Mouse (Mus musculus) forebrain, embryonic 13.5 days (tissue): ENCODE measurements around the gene Dhx32. TPM values are rescaled to one million over a fixed set of nuclear protein-coding genes. Genes with fewer than 3 reads are reported as not detected.

ENCODE experiments used
- ATAC-seq: fragments of 200-750 bp; cut with Nextera tagmentation; 2 replicates; pipeline ENCODE4 v1.8.0; 2017
- H3K27ac ChIP-seq: fragments of 300-500 bp; sonication (generic); 2 replicates; pipeline ENCODE4 v1.5.1; 2015; ENCODE audit warnings: inconsistent platforms, mild to moderate bottlenecking, moderate library complexity
- H3K27me3 ChIP-seq: fragments of 300-500 bp; sonication (generic); 2 replicates; pipeline ENCODE4 v1.6.1; 2015; ENCODE audit warnings: mild to moderate bottlenecking, inconsistent platforms
- H3K36me3 ChIP-seq: fragments of 300-500 bp; sonication (generic); 2 replicates; pipeline ENCODE4 v1.6.1; 2015; ENCODE audit warnings: mild to moderate bottlenecking, inconsistent platforms; ENCODE audit not compliant: poor library complexity, severe bottlenecking
- H3K4me1 ChIP-seq: fragments of 300-500 bp; sonication (generic); 2 replicates; pipeline ENCODE4 v1.6.1; 2015; ENCODE audit warnings: inconsistent platforms
- H3K4me2 ChIP-seq: fragments of 300-500 bp; sonication (generic); 2 replicates; pipeline ENCODE4 v1.6.1; 2015; ENCODE audit warnings: inconsistent platforms, mild to moderate bottlenecking, moderate library complexity
- H3K4me3 ChIP-seq: fragments of 300-500 bp; sonication (generic); 2 replicates; pipeline ENCODE4 v1.5.1; 2015; ENCODE audit warnings: mild to moderate bottlenecking, inconsistent platforms
- H3K9ac ChIP-seq: fragments of 300-500 bp; sonication (generic); 2 replicates; pipeline ENCODE4 v1.6.1; 2015; ENCODE audit warnings: mild to moderate bottlenecking, inconsistent platforms
- H3K9me3 ChIP-seq: fragments of 300-500 bp; sonication (generic); replicated peaks from 2 replicates; pipeline ENCODE4 v1.6.1; 2016; ENCODE audit warnings: inconsistent platforms
- WGBS: fragments of 180-500 bp; shearing (Covaris S2); methylation state at CpG from one replicate; pipeline ENCODE4 v1.1.7; 2015; 5-methylcytosine and 5-hydroxymethylcytosine counted together
- polyA plus RNA-seq: library from polyadenylated mRNA; unstranded; fragments of >200 nt; fragmentation: Nextera tagmentation; extraction: Ambion mirVana; gene quantifications from 2 replicates; pipeline ENCODE4 v1.2.1, GENCODE M21; 2015

Gene Dhx32
- polyA plus RNA-seq, 1 experiment from 2014 or later, result 45.7 TPM

DNA sequence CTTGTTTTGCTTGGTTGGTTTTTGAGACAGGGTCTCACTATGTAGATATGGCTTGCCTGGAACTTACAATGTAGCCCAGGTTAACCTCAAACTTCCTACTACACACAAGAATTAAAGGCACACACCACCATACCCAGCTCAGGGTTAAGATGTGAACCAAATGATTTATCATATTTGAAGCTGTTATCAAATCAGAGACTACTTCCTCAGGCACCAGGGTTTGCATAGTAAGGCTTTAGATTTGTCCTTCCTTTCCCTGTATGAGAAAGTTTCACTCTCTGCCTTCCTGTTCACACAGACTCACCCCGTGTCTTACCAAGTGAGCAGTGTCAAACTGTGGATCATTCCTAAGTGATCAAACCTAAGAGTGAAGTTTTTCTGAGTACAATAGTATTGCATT is 38.3 kb downstream of the Dhx32 start:
- no peaks in the 10 kb centered on the region for H3K27me3 ChIP-seq
- no peaks in the 10 kb centered on the region for H3K9me3 ChIP-seq
- peaks cover 56% of the 10 kb centered on the region for H3K36me3 ChIP-seq
- H3K4me3 ChIP-seq, result no peak overlapping the region
- no peak for ATAC-seq
- H3K4me1 ChIP-seq, result no peaks in the 10 kb centered on the region
- no peak overlapping the region for H3K4me2 ChIP-seq
- H3K9ac ChIP-seq, result no peak overlapping the region
- whole genome bisulfite sequencing, result 80% methylated on average over 1 of the region's 1 CpGs
- H3K27ac ChIP-seq, result no peak overlapping the region

DNA sequence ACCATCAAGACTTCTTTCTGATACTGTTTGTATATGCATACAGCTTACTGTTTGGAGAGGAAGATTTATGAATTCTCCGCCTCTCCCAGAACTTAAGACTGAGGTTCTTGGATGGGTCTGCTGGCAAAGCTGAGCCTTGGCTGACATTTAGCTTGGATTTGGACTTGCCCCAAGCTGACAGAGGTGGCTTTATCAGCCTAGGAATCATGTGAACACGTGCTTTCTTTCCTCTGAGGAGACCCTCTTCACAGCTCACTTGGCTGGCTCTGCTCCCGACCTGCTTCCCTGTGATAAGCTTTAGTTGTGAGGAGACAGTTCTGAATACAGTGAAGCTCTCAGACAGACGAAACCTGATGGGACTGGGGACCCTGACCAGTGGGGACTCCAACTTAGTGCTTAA is 38.9 kb downstream of the Dhx32 start:
- peaks cover 57% of the 10 kb centered on the region for H3K36me3 ChIP-seq
- no peaks in the 10 kb centered on the region for H3K27me3 ChIP-seq
- H3K4me1 ChIP-seq, result no peaks in the 10 kb centered on the region
- 67% methylated on average over 4 of the region's 4 CpGs for WGBS
- no peak overlapping the region for H3K9ac ChIP-seq
- no peak for ATAC-seq
- no peak overlapping the region for H3K4me2 ChIP-seq
- H3K4me3 ChIP-seq, result no peak overlapping the region
- H3K9me3 ChIP-seq, result no peaks in the 10 kb centered on the region
- no peak overlapping the region for H3K27ac ChIP-seq

DNA sequence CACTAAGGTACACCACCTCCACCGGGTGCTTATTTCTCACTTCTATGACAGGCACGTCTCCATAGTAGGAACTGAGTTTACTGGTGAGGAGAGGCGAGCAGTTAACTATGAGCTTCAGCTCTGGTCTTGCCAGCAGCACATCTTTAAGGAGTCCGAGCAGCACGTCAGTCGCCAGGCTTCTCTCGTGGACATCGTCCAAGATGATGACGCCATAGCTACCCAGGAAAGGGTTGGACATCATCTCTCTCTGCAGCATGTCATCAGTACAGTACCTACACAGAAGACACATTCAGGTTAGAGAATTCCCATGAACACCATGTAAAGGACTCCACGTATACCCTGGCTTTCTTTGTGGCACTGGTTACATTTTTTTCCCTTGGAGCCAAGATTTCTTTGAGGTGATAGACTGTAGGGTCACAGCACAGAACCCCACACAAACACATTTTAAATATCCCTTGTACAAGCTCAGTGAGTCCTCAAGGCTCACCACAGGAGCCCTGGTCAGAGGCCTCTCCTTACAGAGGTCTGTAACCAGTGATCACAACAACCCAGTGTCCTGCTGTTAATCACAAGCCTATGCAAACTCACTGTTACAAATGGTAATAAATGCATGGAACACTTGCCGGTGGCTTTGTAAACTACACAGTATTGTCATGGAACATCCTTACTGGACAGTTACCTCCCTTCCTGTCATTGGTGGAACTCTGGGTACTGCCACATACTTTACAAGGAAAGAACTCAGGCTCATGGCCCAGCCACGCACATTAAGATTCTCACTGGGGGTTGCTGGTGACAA is 39.8 kb downstream of the Dhx32 start:
- Histone ChIP-seq H3K4me3 (no peak overlapping the region), H3K27me3 (no peaks in the 10 kb centered on the region), H3K27ac (no peak overlapping the region), H3K9me3 (no peaks in the 10 kb centered on the region), H3K9ac (no peak overlapping the region), H3K4me1 (no peaks in the 10 kb centered on the region), H3K36me3 (peaks cover 50% of the 10 kb centered on the region), H3K4me2 (no peak overlapping the region)
- WGBS, result 92% methylated on average over 12 of the region's 12 CpGs
- peak; percentile 19; the same call in 1 of the 2 replicates for ATAC-seq

DNA sequence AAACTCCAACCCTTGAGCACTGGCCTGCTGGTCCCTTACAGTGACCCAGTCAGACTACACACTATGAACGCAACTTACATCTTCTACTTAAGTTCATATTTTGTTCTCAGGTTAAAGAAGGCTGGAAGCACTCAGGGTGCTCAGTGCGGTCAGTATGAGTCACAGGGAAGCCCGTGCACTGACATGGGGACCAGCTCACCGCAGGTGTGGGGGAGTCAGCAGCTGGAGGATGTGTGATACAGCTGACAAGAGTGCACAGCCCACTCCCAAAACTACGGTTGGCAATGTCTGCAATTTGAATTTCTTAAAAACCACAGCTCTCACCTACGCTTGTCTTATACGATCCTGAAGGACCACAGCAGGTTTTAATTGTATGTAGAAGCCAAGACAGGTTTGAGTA is 42.0 kb downstream of the Dhx32 start:
- H3K27ac ChIP-seq, result no peak overlapping the region
- H3K9ac ChIP-seq, result no peak overlapping the region
- 96% methylated on average over 7 of the region's 7 CpGs for WGBS
- no peaks in the 10 kb centered on the region for H3K9me3 ChIP-seq
- no peak overlapping the region for H3K4me3 ChIP-seq
- H3K4me1 ChIP-seq, result no peaks in the 10 kb centered on the region
- peaks cover 47% of the 10 kb centered on the region for H3K36me3 ChIP-seq
- ATAC-seq, result no peak
- no peak overlapping the region for H3K4me2 ChIP-seq
- no peaks in the 10 kb centered on the region for H3K27me3 ChIP-seq

DNA sequence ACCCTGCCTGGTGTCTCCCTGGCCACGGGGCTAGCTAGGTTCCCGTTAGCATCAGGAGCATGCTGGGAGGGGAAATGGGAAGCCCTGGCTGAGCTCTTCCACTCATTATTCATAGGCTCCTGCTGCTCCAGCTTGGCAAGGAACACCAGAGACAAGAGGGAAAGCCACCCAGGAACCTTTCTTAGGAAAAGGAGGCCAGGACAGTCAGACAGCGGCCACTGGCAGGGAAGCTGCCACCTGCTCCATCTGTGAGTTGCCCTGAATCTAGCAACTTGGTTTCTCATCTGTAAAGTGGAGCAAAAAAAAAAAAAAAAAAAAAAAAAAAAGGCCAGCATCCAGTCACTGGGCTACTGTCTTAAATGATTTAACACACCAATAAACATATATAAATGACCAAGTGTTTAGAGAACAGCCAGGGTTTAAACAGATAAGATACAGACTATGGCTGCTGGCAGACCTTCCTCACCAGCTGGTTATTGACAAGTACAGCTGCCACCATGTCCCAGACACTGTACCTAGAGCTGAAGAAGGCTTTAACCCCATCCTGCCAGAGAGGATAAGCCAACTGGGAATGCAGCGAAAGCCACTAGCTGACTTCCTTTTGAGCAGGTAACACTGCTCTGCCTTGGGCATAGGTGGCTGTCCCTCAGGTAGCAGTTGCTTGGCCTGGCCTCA is 50.4 kb downstream of the Dhx32 start:
- Histone ChIP-seq H3K4me1 (peaks cover 5% of the 10 kb centered on the region; the same call in 1 of the 2 replicates), H3K27me3 (no peaks in the 10 kb centered on the region), H3K4me2 (no peak overlapping the region), H3K4me3 (no peak overlapping the region), H3K9me3 (no peaks in the 10 kb centered on the region), H3K27ac (0 out of 2 replicates have a peak overlapping the region, but pooled peaks have one; percentile 57), H3K9ac (no peak overlapping the region), H3K36me3 (peaks cover 61% of the 10 kb centered on the region)
- peak; percentile 36; the same call in 1 of the 2 replicates for ATAC-seq
- 71% methylated on average over 4 of the region's 4 CpGs for WGBS

DNA sequence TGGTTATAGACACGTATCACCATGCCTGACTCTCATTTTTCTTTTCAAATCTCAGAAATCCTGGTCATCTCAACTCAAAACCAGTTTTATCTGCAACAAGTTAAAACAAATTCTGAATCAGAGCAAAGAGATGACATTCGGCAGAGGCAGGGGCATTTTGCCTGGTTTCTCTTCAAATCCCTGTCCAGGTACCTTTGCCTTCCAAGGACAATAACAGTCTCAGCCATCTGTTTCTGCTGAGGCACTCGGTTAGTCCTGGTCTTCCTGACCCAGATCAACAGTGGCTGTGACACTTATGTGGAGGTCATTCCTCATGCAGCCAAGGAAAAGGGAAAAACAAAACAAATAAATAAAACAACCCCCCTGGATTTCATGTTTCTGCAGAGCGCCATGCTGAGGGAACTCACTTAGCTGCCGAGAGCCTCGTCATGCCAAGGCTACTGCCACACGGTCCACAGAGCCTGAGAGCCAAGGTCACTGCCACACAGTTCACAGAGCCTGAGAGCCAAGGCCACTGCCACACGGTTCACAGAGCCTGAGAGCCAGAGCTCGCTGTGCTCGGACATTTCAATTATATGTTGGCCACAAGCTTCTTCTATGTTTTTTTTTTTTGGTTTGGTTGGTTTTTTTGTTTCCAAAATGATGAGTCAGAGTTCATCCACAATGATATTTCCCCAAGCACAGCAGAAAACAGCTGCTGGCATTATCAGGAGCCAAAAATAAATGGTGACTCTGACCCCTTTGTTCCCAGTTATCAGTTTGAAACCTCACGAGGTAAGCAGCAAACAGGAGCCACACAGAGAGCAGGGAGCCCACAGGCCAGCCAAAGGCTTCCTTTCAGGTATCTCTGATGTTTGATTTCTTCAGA is 52.0 kb downstream of the Dhx32 start:
- no peak for ATAC-seq
- no peaks in the 10 kb centered on the region for H3K27me3 ChIP-seq
- peaks cover 55% of the 10 kb centered on the region for H3K36me3 ChIP-seq
- WGBS, result 90% methylated on average over 11 of the region's 11 CpGs
- H3K9ac ChIP-seq, result no peak overlapping the region
- H3K4me2 ChIP-seq, result no peak overlapping the region
- H3K9me3 ChIP-seq, result no peaks in the 10 kb centered on the region
- H3K4me1 ChIP-seq, result peaks cover 5% of the 10 kb centered on the region; the same call in 1 of the 2 replicates
- H3K27ac ChIP-seq, result no peak overlapping the region
- no peak overlapping the region for H3K4me3 ChIP-seq

DNA sequence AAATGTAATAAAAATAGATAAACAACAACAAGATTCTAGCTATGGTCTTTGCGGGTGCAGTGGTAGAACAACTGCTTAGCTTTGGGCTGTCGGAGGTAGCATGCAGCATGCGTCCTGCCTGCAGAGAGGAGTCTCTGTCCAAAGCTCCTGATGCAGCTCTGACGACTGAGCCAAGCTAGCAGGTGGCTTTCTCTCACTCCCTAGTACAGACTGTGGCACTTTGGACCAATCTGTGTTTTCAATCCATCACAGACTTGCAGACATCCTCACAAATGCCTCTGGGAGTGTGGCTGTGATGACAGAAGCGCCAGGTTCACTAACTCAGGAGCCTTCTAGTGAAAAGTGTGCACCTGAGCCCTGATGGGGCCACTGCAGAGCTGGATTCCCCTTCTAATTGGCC is 53.2 kb downstream of the Dhx32 start:
- Histone ChIP-seq H3K27me3 (no peaks in the 10 kb centered on the region), H3K4me3 (no peak overlapping the region), H3K4me1 (peaks cover 15% of the 10 kb centered on the region), H3K36me3 (peaks cover 55% of the 10 kb centered on the region), H3K9me3 (no peaks in the 10 kb centered on the region), H3K27ac (no peak overlapping the region), H3K4me2 (no peak overlapping the region), H3K9ac (no peak overlapping the region)
- ATAC-seq, result no peak
- 82% methylated on average over 5 of the region's 5 CpGs for WGBS

DNA sequence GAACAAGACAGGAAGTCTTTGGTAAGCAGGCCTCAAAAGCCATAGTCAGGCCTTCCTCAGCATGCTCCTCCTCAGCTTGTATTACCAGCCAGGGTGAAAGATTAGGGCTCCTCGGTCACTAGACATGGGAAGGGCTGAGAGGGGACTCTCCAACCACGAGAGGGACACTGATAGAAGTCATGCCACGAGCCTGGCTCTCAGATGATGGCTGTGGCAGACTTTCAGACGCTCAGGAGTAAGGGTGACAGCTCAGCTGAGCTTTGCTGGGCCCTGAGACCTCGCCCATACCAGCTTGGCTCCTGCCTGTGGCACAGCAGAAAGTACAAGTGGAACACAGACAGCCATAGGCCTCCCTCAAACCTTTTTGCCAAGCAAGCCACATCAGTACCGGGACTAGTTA is 55.5 kb downstream of the Dhx32 start:
- Histone ChIP-seq H3K4me2 (no peak overlapping the region), H3K36me3 (peaks cover 58% of the 10 kb centered on the region), H3K9ac (no peak overlapping the region), H3K4me1 (peaks cover 11% of the 10 kb centered on the region), H3K9me3 (no peaks in the 10 kb centered on the region), H3K27ac (no peak overlapping the region), H3K27me3 (no peaks in the 10 kb centered on the region), H3K4me3 (no peak overlapping the region)
- whole genome bisulfite sequencing, result 87% methylated on average over 6 of the region's 6 CpGs
- no peak for ATAC-seq

DNA sequence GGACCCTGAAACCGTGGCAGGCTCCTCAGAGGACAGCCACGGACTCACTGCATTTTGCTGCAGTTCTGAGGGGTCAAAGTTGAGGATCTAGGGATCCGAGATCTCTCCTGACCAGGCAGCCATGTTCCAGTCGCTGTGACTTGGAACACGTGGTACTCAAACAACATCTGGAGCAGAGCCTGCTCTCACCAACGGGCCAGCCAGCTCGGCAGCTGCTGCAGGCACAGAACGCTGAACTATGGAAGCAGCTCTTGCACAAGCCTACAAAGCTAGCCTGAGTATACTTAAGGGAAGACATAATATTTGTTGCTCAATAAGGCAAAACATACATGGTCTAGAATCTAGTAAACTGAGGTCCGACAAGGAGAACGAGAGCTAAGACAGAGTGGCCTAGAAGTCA is 57.0 kb downstream of the Dhx32 start:
- H3K4me1 ChIP-seq, result peaks cover 11% of the 10 kb centered on the region
- peaks cover 60% of the 10 kb centered on the region for H3K36me3 ChIP-seq
- ATAC-seq, result no peak
- H3K4me3 ChIP-seq, result no peak overlapping the region
- H3K4me2 ChIP-seq, result no peak overlapping the region
- no peaks in the 10 kb centered on the region for H3K9me3 ChIP-seq
- H3K27ac ChIP-seq, result no peak overlapping the region
- 85% methylated on average over 10 of the region's 10 CpGs for WGBS
- no peaks in the 10 kb centered on the region for H3K27me3 ChIP-seq
- no peak overlapping the region for H3K9ac ChIP-seq

DNA sequence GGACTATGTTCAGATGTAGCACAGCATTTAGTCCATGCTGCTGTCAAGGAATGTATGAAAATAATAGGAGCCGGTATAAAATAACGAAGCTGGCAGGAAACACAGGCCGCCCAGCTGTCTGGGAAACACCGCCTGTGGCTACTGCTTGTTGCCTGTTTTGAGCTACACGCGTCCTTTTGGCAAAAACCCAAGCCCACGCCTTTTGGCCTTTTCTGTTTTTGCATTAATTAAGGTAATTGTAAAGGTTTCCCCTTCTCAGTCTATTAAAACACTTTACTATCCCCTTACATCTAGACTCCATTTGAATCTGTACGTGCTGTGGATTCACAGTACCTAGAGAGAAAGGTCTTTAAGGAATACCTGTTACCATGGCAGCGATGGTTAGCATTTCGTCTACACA is 57.7 kb downstream of the Dhx32 start:
- peaks cover 11% of the 10 kb centered on the region for H3K4me1 ChIP-seq

DNA sequence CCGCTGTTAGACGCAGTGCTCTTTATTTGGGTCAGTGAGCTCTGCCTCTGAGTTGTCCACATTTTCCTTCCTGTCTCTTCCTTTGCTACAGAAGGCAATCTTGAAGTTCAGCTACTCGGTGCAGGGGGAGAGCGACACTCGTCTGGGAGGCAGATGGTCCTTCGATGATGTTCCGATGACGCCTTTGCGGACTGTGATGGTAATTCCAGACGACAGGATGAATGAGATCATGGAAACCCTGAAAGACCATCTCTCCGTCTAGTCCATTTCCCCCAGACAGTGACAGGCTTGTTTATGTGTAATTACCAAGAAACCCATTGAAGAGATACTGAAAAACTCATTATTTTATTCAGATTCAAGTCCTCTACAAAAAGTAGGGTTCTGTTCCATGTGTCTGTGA is 61.9 kb downstream of the Dhx32 start:
- H3K27me3 ChIP-seq, result no peaks in the 10 kb centered on the region
- H3K4me1 ChIP-seq, result peaks cover 11% of the 10 kb centered on the region
- peaks cover 92% of the 10 kb centered on the region for H3K36me3 ChIP-seq
- H3K27ac ChIP-seq, result no peak overlapping the region
- H3K4me3 ChIP-seq, result no peak overlapping the region
- H3K4me2 ChIP-seq, result no peak overlapping the region
- H3K9me3 ChIP-seq, result no peaks in the 10 kb centered on the region
- WGBS, result 84% methylated on average over 11 of the region's 11 CpGs
- no peak for ATAC-seq
- H3K9ac ChIP-seq, result no peak overlapping the region

More for the DNA sequence above, 57.7 kb downstream of the Dhx32 start:
- no peaks in the 10 kb centered on the region for H3K9me3 ChIP-seq
- H3K27me3 ChIP-seq, result no peaks in the 10 kb centered on the region
- no peak for ATAC-seq
- no peak overlapping the region for H3K27ac ChIP-seq
- no peak overlapping the region for H3K9ac ChIP-seq
- 46% methylated on average over 10 of the region's 10 CpGs for WGBS
- no peak overlapping the region for H3K4me2 ChIP-seq
- no peak overlapping the region for H3K4me3 ChIP-seq
- peaks cover 64% of the 10 kb centered on the region for H3K36me3 ChIP-seq

DNA sequence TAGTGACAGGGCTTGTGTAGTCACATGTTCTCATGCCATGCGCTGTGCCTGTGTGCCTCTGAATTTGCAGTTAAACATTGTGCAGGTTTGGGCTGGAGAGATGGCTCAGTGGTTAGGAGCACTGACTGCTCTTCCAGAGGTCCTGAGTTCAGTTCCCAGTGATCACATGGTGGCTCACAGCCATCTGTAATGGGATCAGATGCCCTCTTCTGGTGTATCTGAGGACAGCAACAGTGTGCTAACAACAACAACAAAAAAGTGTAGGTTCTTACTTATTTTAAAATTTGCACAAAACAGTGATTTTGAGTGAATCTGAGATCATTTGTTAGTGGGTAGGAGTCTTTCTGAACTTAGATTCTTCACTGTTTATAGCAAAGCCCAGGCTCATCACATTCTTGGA is 63.9 kb downstream of the Dhx32 start:
- Histone ChIP-seq H3K9me3 (no peaks in the 10 kb centered on the region), H3K4me1 (no peaks in the 10 kb centered on the region), H3K4me2 (no peak overlapping the region), H3K27me3 (no peaks in the 10 kb centered on the region), H3K4me3 (no peak overlapping the region), H3K27ac (no peak overlapping the region), H3K36me3 (peaks cover 99% of the 10 kb centered on the region), H3K9ac (no peak overlapping the region)
- 97% methylated on average over 1 of the region's 1 CpGs for WGBS
- ATAC-seq, result no peak
